Mouse (Mus musculus): ENCODE data around the gene Tmem174. TPM values are rescaled to one million over a fixed set of nuclear protein-coding genes. Genes with fewer than 3 reads are reported as not detected.

Tmem174 gene
- total RNA-seq (2023), result not detected

GRCm38 (mm10) chr13:98637145-98637544 lies at the start of gene Tmem174:
Gene Tmem174, minus strand, starts transcription at chr13:98637410.

Other genes starting within 250 kb of the Tmem174 start
- not detected for gene Gm10320, start 145.4 kb downstream of the Tmem174 start, total RNA-seq (2023)
- gene Tmem171, start 57.4 kb upstream of the Tmem174 start, total RNA-seq (2023), result not detected
- 61.7 TPM for gene Fcho2, start 178.0 kb upstream of the Tmem174 start, total RNA-seq (2023)

All from CD4-positive naive resting alpha-beta T cell, adult 57 days (primary cell).